Mouse (Mus musculus) left cerebral cortex, postnatal 14 days (tissue): ENCODE results near the gene Pced1b. TPM values are rescaled to one million over a fixed set of nuclear protein-coding genes. Genes with fewer than 3 reads are reported as not detected.
"Not testable (repeated sequence)": the region's sequence is repeated elsewhere in the genome, so short reads cannot be mapped to it uniquely, and the experiment has no call there.

ENCODE experiments used
- DNase-seq, 2 experiments: peaks; one replicate each; pipeline ENCODE4 v3.0.0; 2021 to 2022; ENCODE audit warnings: low spot score in 2 of 2, mixed read lengths in 1 of 2
- intact Hi-C: fragments of 180-260 bp; cut with DNase I; formaldehyde crosslinking; loops from one replicate; pipeline ENCODE4 v1.15.1; 2025
- total RNA-seq, 2 experiments: library from RNA; stranded (reverse); gene quantifications; 2 replicates each; pipeline ENCODE4 v1.2.3; 2021

Gene Pced1b
- total RNA-seq, 2 experiments from 2014 or later = 5.9 to 6.1 TPM

GRCm38 (mm10) chr15:97360842-97361770, 114.2 kb downstream of the Pced1b start:
- intact Hi-C loops = no loop called here
- no peak for DNase-seq

GRCm38 (mm10) chr15:97361771-97362171, 114.9 kb downstream of the Pced1b start:
- no peak for DNase-seq
- intact Hi-C loops = no loop called here

GRCm38 (mm10) chr15:97364271-97364670, 117.4 kb downstream of the Pced1b start:
- intact Hi-C loops, DNase-seq: not testable (repeated sequence)

- no peak for DNase-seq
- intact Hi-C loops = no loop called here
These were observed 118.1 kb downstream of the Pced1b start for GRCm38 (mm10) chr15:97364968-97365367.

GRCm38 (mm10) chr15:97368035-97368608, 121.2 kb downstream of the Pced1b start:
- DNase-seq = no peak
- intact Hi-C loops = no loop called here

GRCm38 (mm10) chr15:97368631-97369030, 121.7 kb downstream of the Pced1b start:
- no peak for DNase-seq
- intact Hi-C loops = no loop called here

GRCm38 (mm10) chr15:97369144-97369543, 122.2 kb downstream of the Pced1b start:
- no peak for DNase-seq
- intact Hi-C loops = no loop called here

- no peak for DNase-seq
- intact Hi-C loops = no loop called here
These were observed 124.0 kb downstream of the Pced1b start for GRCm38 (mm10) chr15:97370880-97371279.

GRCm38 (mm10) chr15:97372043-97372442, 125.1 kb downstream of the Pced1b start:
- intact Hi-C loops, DNase-seq: not testable (repeated sequence)

GRCm38 (mm10) chr15:97372611-97373131, 125.8 kb downstream of the Pced1b start:
- intact Hi-C loops = no loop called here
- no peak for DNase-seq

GRCm38 (mm10) chr15:97373203-97374084, 126.5 kb downstream of the Pced1b start:
- no peak for DNase-seq
- intact Hi-C loops = no loop called here

GRCm38 (mm10) chr15:97374085-97374844, 127.4 kb downstream of the Pced1b start:
- DNase-seq = no peak
- intact Hi-C loops = no loop called here

GRCm38 (mm10) chr15:97374845-97375720, 128.2 kb downstream of the Pced1b start:
- intact Hi-C loops = no loop called here
- no peak for DNase-seq

- intact Hi-C loops = no loop called here
- no peak for DNase-seq
These were observed 129.3 kb downstream of the Pced1b start for GRCm38 (mm10) chr15:97376081-97376742.

- intact Hi-C loops = no loop called here
- DNase-seq = no peak
These were observed 129.9 kb downstream of the Pced1b start for GRCm38 (mm10) chr15:97376792-97377222.

GRCm38 (mm10) chr15:97378061-97378460, 131.2 kb downstream of the Pced1b start:
- no peak for DNase-seq
- intact Hi-C loops = no loop called here

- intact Hi-C loops = no loop called here
- no peak for DNase-seq
These were observed 132.8 kb downstream of the Pced1b start for GRCm38 (mm10) chr15:97379489-97380304.
